Mouse (Mus musculus): Measurements from ENCODE around the gene Baiap2l1. TPM values are rescaled to one million over a fixed set of nuclear protein-coding genes. Genes with fewer than 3 reads are reported as not detected.
"Not testable (repeated sequence)": the region's sequence is repeated elsewhere in the genome, so short reads cannot be mapped to it uniquely, and the experiment has no call there.

Baiap2l1 gene
- polyA plus RNA-seq, 1 experiment from 2014 or later: 5.1 TPM

GRCm38 (mm10) chr5:144344592-144344991, 13.3 kb downstream of the Baiap2l1 start:
- Histone ChIP-seq H3K4me2 (replicated peaks) (no peak overlapping the region), H3K9me3 (no peaks in the 10 kb centered on the region), H3K9ac (no peak overlapping the region), H3K36me3 (no peaks in the 10 kb centered on the region), H3K27me3 (no peaks in the 10 kb centered on the region), H3K4me1 (no peaks in the 10 kb centered on the region), H3K27ac (no peak overlapping the region), H3K4me3 (no peak overlapping the region)
- WGBS: 85% methylated on average over 6 of the region's 6 CpGs
- ATAC-seq (ENCODE audit: insufficient number of reproducible peaks, insufficient read depth, low FRiP score, low TSS enrichment): no peak

DNA sequence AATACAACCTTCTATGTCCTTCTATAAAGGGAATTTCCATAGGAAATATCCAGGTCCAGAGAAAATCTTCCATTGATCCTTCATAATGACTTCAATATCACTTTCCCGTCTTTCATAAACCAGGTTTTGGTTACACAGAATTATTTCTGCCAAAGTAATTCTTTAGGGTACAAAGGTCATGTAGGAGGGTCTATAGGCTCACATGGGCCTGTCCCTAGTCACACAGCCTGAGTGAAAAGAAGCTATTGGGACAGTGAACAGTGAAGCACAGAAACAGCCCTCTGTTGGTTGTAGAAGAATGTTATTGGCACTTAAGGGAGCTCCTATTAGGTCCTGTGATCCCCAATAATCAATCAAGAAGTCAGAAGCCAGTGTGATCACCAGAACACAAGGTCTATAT, 16.8 kb downstream of the Baiap2l1 start:
- ATAC-seq (ENCODE audit: insufficient number of reproducible peaks, insufficient read depth, low FRiP score, low TSS enrichment): no peak
- no peaks in the 10 kb centered on the region for H3K36me3 ChIP-seq

GRCm38 (mm10) chr5:144338787-144339186, 19.1 kb downstream of the Baiap2l1 start:
- WGBS: 46% methylated on average over 1 of the region's 1 CpGs
- no peaks in the 10 kb centered on the region for H3K27me3 ChIP-seq
- no peak overlapping the region for H3K9ac ChIP-seq
- H3K4me1 ChIP-seq: no peaks in the 10 kb centered on the region
- H3K36me3 ChIP-seq: no peaks in the 10 kb centered on the region
- no peaks in the 10 kb centered on the region for H3K9me3 ChIP-seq
- H3K4me3 ChIP-seq: no peak overlapping the region
- H3K4me2 ChIP-seq (replicated peaks): no peak overlapping the region
- no peak overlapping the region for H3K27ac ChIP-seq
- ATAC-seq (ENCODE audit: insufficient number of reproducible peaks, insufficient read depth, low FRiP score, low TSS enrichment): no peak

More for the DNA sequence above, 16.8 kb downstream of the Baiap2l1 start:
- no peaks in the 10 kb centered on the region for H3K27me3 ChIP-seq
- H3K4me2 ChIP-seq (replicated peaks): no peak overlapping the region
- H3K4me1 ChIP-seq: no peaks in the 10 kb centered on the region
- WGBS: 51% methylated on average over 1 of the region's 1 CpGs
- no peak overlapping the region for H3K27ac ChIP-seq
- H3K9me3 ChIP-seq: no peaks in the 10 kb centered on the region
- H3K4me3 ChIP-seq: no peak overlapping the region
- H3K9ac ChIP-seq: no peak overlapping the region

DNA sequence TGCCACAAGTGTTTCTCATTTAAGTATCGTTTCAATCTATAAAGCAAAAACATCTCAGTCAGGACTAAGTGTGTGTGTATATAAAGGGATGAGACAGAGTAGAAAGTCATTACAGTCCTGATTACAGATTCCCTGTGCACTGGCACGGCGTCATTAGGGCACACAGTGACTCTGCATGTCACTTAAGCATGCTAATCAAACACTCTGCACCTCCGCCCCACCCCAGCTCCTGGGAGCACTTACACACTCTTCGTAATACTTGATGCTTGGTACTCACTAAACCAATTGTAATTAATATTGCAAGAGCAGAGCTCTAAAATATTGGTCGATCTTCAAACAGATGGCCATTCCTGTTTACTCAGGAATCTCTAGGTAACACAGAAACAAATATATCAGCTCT, 22.6 kb downstream of the Baiap2l1 start:
- not testable (repeated sequence) for H3K9ac ChIP-seq; H3K4me3 ChIP-seq; H3K27ac ChIP-seq; H3K27me3 ChIP-seq; ATAC-seq (ENCODE audit: insufficient number of reproducible peaks, insufficient read depth, low FRiP score, low TSS enrichment); H3K9me3 ChIP-seq; H3K4me1 ChIP-seq; H3K4me2 ChIP-seq (replicated peaks); H3K36me3 ChIP-seq
- 77% methylated on average over 6 of the region's 6 CpGs for WGBS

GRCm38 (mm10) chr5:144334010-144334409, 23.9 kb downstream of the Baiap2l1 start:
- Histone ChIP-seq H3K4me3 (no peak overlapping the region), H3K27ac (no peak overlapping the region), H3K9me3 (no peaks in the 10 kb centered on the region), H3K36me3 (no peaks in the 10 kb centered on the region), H3K27me3 (no peaks in the 10 kb centered on the region), H3K4me2 (replicated peaks) (no peak overlapping the region), H3K9ac (no peak overlapping the region), H3K4me1 (no peaks in the 10 kb centered on the region)
- 86% methylated on average over 11 of the region's 11 CpGs for WGBS
- ATAC-seq (ENCODE audit: insufficient number of reproducible peaks, insufficient read depth, low FRiP score, low TSS enrichment): no peak

DNA sequence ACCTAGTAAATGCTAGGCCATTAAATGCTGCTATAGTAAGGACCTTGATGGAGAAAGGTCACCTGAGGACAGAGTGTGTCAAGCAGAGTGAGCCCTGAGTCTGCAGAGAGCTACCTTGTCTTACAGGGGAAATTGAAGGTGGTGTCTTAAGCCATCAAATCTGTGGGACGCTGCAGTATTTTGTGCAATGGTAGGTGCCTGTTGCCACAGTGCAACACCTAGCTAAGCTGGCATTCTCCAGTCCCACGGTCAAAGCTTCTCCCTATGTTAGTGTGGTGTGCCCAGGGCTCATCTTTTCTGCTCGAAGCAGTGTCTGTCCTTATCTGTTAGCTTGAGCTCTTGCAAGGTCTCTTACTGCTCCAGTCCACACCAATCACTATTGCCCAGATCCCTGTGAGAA, 35.2 kb downstream of the Baiap2l1 start:
- no peak overlapping the region for H3K4me2 ChIP-seq (replicated peaks)

GRCm38 (mm10) chr5:144321681-144322080, 36.2 kb downstream of the Baiap2l1 start:
- Histone ChIP-seq H3K4me1 (no peaks in the 10 kb centered on the region; the same call in 1 of the 2 replicates), H3K4me3 (no peak overlapping the region), H3K4me2 (replicated peaks) (no peak overlapping the region), H3K36me3 (no peaks in the 10 kb centered on the region), H3K9ac (no peak overlapping the region), H3K9me3 (no peaks in the 10 kb centered on the region), H3K27me3 (no peaks in the 10 kb centered on the region), H3K27ac (no peak overlapping the region)
- 82% methylated on average over 7 of the region's 7 CpGs for WGBS
- no peak for ATAC-seq (ENCODE audit: insufficient number of reproducible peaks, insufficient read depth, low FRiP score, low TSS enrichment)

More for the DNA sequence above, 35.2 kb downstream of the Baiap2l1 start:
- no peaks in the 10 kb centered on the region for H3K27me3 ChIP-seq
- no peak for ATAC-seq (ENCODE audit: insufficient number of reproducible peaks, insufficient read depth, low FRiP score, low TSS enrichment)
- no peaks in the 10 kb centered on the region for H3K9me3 ChIP-seq
- no peaks in the 10 kb centered on the region for H3K36me3 ChIP-seq
- no peak overlapping the region for H3K4me3 ChIP-seq
- 87% methylated on average over 3 of the region's 3 CpGs for WGBS
- H3K4me1 ChIP-seq: no peaks in the 10 kb centered on the region; the same call in 1 of the 2 replicates
- H3K27ac ChIP-seq: no peak overlapping the region
- H3K9ac ChIP-seq: no peak overlapping the region

DNA sequence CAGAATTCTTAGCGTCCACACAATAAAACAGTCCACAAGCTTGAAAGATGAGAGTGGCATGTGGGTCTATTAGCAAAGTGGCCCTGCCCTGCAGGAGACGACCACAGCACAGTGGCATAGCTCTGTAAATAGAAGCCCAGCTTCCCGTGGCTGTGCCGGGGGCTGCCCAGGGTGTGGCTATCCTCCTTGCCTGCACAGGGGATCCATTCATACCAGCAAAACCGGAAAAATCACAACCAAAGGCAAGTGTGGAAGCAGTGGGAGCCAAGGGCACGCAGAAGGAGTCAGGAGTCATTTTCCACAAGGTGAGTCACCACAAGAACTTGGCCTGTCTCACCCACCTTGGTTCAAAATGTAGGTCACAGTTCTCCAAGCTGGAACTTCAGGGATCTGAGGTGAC, 39.6 kb downstream of the Baiap2l1 start:
- H3K9ac ChIP-seq: no peak overlapping the region
- peaks cover 4% of the 10 kb centered on the region; the same call in 1 of the 2 replicates for H3K4me1 ChIP-seq
- no peak overlapping the region for H3K27ac ChIP-seq
- H3K36me3 ChIP-seq: no peaks in the 10 kb centered on the region
- no peaks in the 10 kb centered on the region for H3K27me3 ChIP-seq
- no peaks in the 10 kb centered on the region for H3K9me3 ChIP-seq
- 41% methylated on average over 6 of the region's 6 CpGs for WGBS
- H3K4me3 ChIP-seq: no peak overlapping the region
- no peak for ATAC-seq (ENCODE audit: insufficient number of reproducible peaks, insufficient read depth, low FRiP score, low TSS enrichment)
- no peak overlapping the region for H3K4me2 ChIP-seq (replicated peaks)

GRCm38 (mm10) chr5:144317426-144317825, 40.5 kb downstream of the Baiap2l1 start:
- no peak for ATAC-seq (ENCODE audit: insufficient number of reproducible peaks, insufficient read depth, low FRiP score, low TSS enrichment)

DNA sequence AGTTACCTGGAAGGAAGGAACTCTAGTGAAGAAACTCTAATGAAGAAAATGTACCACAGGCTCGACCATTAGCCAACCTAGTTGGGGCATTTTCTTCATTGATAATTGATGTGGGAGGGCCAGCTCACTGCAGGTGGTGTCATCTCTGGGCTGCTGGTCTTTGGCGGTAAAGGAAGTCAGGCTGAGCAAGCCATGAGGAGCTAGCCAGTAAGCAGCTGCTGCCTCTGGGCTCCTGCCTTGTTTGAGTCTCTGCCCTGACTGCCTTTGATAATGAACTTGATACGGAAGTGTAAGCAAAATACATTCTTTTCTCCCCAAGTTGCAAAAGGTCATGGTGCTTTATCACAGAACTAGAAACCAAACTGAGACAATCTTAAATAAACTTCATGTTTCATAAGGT, 41.5 kb downstream of the Baiap2l1 start:
- no peak for ATAC-seq (ENCODE audit: insufficient number of reproducible peaks, insufficient read depth, low FRiP score, low TSS enrichment)
- Histone ChIP-seq H3K27me3 (no peaks in the 10 kb centered on the region), H3K9ac (no peak overlapping the region), H3K4me1 (peaks cover 5% of the 10 kb centered on the region; the same call in 1 of the 2 replicates), H3K36me3 (no peaks in the 10 kb centered on the region), H3K4me3 (no peak overlapping the region), H3K27ac (no peak overlapping the region), H3K4me2 (replicated peaks) (no peak overlapping the region), H3K9me3 (no peaks in the 10 kb centered on the region)
- 74% methylated on average over 3 of the region's 3 CpGs for WGBS

More at GRCm38 (mm10) chr5:144317426-144317825, 40.5 kb downstream of the Baiap2l1 start:
- no peak overlapping the region for H3K4me3 ChIP-seq
- no peaks in the 10 kb centered on the region for H3K27me3 ChIP-seq
- WGBS: 94% methylated on average over 8 of the region's 8 CpGs
- H3K36me3 ChIP-seq: no peaks in the 10 kb centered on the region
- no peak overlapping the region for H3K9ac ChIP-seq
- no peak overlapping the region for H3K27ac ChIP-seq
- no peaks in the 10 kb centered on the region for H3K9me3 ChIP-seq
- no peak overlapping the region for H3K4me2 ChIP-seq (replicated peaks)
- H3K4me1 ChIP-seq: peaks cover 5% of the 10 kb centered on the region; the same call in 1 of the 2 replicates

- H3K9me3 ChIP-seq: no peaks in the 10 kb centered on the region
- H3K36me3 ChIP-seq: no peaks in the 10 kb centered on the region
- no peaks in the 10 kb centered on the region for H3K27me3 ChIP-seq
- no peak overlapping the region for H3K9ac ChIP-seq
- no peak overlapping the region for H3K27ac ChIP-seq
- no peak overlapping the region for H3K4me2 ChIP-seq (replicated peaks)
- WGBS: 80% methylated on average over 12 of the region's 12 CpGs
- H3K4me1 ChIP-seq: peaks cover 5% of the 10 kb centered on the region; the same call in 1 of the 2 replicates
- no peak for ATAC-seq (ENCODE audit: insufficient number of reproducible peaks, insufficient read depth, low FRiP score, low TSS enrichment)
- no peak overlapping the region for H3K4me3 ChIP-seq
Observed at GRCm38 (mm10) chr5:144314731-144315494, 43.0 kb downstream of the Baiap2l1 start.

- Histone ChIP-seq H3K27ac (no peak overlapping the region), H3K9ac (no peak overlapping the region)
Observed at GRCm38 (mm10) chr5:144313335-144313734, 44.6 kb downstream of the Baiap2l1 start.

More at GRCm38 (mm10) chr5:144313335-144313734, 44.6 kb downstream of the Baiap2l1 start:
- Histone ChIP-seq H3K4me1 (peaks cover 5% of the 10 kb centered on the region; the same call in 1 of the 2 replicates), H3K36me3 (no peaks in the 10 kb centered on the region), H3K9me3 (no peaks in the 10 kb centered on the region), H3K4me3 (no peak overlapping the region), H3K4me2 (replicated peaks) (no peak overlapping the region), H3K27me3 (no peaks in the 10 kb centered on the region)
- 7% methylated on average over 5 of the region's 5 CpGs for WGBS
- ATAC-seq (ENCODE audit: insufficient number of reproducible peaks, insufficient read depth, low FRiP score, low TSS enrichment): no peak

Data from embryonic facial prominence, embryonic 12.5 days (tissue).